Mouse (Mus musculus) lung, adult 10 weeks (tissue): Measurements from ENCODE around the gene Ppm1h. TPM values are rescaled to one million over a fixed set of nuclear protein-coding genes. Genes with fewer than 3 reads are reported as not detected.

Experiments used
- polyA plus RNA-seq: library from polyadenylated mRNA; stranded (reverse); fragments of 350-450 nt; fragmentation: Illumina TruSeq; extraction: RNeasy Lipid Tissue Mini Kit (QIAGEN cat#74804); gene quantifications from one replicate; pipeline ENCODE4 v1.2.3, GENCODE M21; 2014; ENCODE audit warnings: low read depth, low replicate concordance; ENCODE audit not compliant: insufficient read depth

Ppm1h gene
- polyA plus RNA-seq, result 4.1 TPM

DNA sequence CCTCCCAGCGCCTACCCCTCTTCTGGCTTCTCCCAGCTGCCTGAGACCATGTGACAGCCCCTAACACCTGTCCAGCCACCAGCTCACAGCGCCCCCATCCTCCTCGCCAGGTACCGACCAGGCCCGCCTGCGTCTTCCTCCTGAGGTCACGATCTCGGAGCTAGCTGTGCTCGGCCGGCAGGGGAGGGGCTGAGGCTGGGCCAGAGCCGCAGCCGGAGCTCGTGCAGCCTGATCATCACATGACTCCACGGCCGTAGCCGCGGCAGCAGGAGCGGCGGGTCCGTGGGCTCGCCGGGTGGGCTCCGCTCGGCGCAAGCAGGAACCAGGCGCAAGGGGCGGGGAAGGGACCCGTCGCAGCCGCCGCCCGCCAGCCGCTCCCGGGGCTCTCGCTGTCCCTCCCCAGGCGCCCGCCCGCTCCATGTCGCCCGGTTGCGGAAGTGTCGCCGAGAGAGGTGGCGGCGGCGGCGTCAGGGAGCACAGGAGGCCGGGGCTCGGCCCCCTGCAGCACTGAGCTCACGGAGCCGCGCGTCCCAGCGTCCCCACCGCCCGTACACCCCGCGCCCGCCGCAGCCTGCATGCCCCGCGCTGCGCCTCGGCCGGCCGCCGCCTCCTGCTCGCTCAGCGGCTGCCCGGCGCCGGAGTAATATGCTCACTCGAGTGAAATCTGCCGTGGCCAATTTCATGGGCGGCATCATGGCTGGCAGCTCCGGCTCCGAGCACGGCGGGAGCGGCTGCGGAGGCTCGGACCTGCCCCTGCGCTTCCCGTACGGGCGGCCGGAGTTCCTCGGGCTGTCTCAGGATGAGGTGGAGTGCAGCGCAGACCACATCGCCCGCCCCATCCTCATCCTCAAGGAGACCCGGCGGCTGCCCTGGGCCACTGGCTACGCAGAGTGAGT, at the start of gene Ppm1h:
TSS of gene Ppm1h (plus strand) at position 222 of the 896 bp plus-strand sequence.

Other genes starting within 250 kb of the Ppm1h start
- gene Avpr1a, start 230.3 kb upstream of the Ppm1h start, polyA plus RNA-seq, result 0.82 TPM